Mouse (Mus musculus): Measurements from ENCODE around the gene Rab10. TPM values are rescaled to one million over a fixed set of nuclear protein-coding genes. Genes with fewer than 3 reads are reported as not detected.

The Rab10 gene
- polyA plus RNA-seq, 1 experiment: 34.4 TPM

- DNase-seq (ENCODE audit: low read depth): no peak
These were observed 13.7 kb downstream of the Rab10 start for GRCm38 (mm10) chr12:3296056-3296455.

GRCm38 (mm10) chr12:3291849-3292248 is 17.9 kb downstream of the Rab10 start:
- DNase-seq (ENCODE audit: low read depth): no peak

GRCm38 (mm10) chr12:3291038-3291437 is 18.7 kb downstream of the Rab10 start:
- DNase-seq (ENCODE audit: low read depth): no peak

DNA sequence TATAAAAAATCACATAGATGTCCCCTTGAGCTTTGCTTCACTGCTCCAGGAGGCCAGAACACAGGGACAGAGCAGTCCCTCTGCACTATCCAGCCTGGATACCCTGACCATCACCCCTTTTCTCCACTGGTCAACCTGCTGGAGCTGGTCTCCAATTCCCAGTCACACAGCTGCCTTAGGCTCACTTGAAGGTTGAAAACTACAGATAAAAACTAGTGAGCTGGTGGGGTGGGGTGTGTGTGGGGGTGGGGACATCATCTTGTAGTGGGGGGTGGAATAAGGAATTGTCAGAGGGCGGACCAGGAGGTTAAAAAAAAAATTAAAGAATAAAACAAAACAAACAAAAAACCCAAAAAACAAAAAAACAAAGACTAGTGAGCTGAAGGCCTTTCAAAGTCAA is 21.3 kb downstream of the Rab10 start:
- DNase-seq (ENCODE audit: low read depth): no peak

- no peak for DNase-seq (ENCODE audit: low read depth)
These were observed 23.9 kb downstream of the Rab10 start for GRCm38 (mm10) chr12:3285919-3286318.

DNA sequence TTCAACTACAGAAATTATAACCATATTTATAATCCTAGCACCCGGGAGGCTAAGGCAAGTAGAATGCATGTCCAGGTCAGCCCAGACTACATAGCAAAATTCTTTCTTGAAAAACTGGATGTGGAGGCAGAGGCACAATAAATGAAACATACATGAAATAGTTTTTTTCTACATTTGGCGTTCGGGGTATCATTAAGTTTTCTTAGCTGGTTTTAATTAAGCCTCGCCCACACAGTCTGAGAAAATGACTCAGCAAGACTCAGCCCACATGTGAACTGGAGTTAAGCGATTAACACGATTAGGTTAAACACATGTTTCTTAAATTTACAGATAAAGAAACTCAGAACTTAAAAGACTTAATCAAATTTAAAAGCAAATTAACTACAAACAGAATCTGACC is 24.4 kb downstream of the Rab10 start:
- no peak for DNase-seq (ENCODE audit: low read depth)

- no peak for DNase-seq (ENCODE audit: low read depth)
These were observed 25.3 kb downstream of the Rab10 start for GRCm38 (mm10) chr12:3284463-3284862.

GRCm38 (mm10) chr12:3283829-3284440 is 25.8 kb downstream of the Rab10 start:
- no peak for DNase-seq (ENCODE audit: low read depth)

DNA sequence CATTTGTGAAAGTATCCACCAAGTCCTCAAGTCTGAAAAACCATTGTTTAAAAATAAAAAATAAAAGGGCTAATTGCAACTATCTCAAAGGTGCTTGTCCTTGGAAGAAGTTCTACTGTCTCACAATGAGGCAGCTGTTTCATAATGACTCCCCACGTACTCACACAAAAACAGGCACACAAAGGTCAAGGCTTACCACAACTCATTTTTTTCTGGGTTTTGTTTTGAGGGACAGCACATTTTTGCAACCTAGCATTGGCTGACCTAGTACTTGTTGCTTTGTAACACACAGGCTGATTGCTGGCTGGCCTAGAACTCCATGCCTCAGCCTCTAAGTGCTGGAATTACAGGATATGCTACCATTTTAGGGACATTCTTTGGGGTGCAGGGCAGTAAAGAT is 26.8 kb downstream of the Rab10 start:
- no peak for DNase-seq (ENCODE audit: low read depth)

DNA sequence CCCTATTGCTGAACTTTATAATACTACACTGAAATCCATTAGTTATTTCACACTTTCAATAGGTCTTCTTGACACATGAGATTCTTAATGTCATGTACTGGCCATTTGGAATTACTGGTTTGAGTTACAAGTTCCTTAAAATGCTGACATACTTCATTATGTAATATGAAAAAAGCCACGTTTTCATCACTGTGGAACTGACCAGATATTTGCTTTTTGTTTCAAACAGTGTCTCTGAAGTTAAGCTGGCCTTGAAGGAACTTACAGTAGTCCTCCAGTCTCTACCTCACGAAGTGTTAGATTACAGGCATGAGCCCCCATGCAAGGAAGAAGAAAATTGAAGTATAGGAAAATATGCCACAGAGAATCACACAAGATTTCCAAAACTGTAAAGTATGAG is 27.2 kb downstream of the Rab10 start:
- DNase-seq (ENCODE audit: low read depth): no peak

- DNase-seq (ENCODE audit: low read depth): no peak
These were observed 30.9 kb downstream of the Rab10 start for GRCm38 (mm10) chr12:3278880-3279339.

DNA sequence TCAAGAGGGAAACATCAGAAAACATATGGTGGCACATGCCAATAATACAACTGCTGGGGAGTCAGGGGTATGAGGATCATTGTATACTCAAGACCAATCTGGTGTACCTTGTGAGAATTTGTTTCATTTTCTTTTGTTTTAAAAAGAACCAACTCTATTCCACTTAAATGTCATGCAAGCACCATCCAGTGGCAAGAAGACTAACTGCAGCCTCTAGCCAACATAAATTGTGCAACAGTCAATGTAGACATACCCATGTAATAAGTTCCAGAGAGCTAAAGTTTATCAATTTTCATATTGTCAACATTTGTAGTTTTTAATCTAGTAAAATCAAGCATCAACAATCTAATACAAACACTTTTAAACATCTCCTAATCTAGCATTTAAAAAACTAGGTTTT is 39.0 kb downstream of the Rab10 start:
- DNase-seq (ENCODE audit: low read depth): no peak

- no peak for DNase-seq (ENCODE audit: low read depth)
These were observed 42.4 kb downstream of the Rab10 start for GRCm38 (mm10) chr12:3267397-3267796.

DNA sequence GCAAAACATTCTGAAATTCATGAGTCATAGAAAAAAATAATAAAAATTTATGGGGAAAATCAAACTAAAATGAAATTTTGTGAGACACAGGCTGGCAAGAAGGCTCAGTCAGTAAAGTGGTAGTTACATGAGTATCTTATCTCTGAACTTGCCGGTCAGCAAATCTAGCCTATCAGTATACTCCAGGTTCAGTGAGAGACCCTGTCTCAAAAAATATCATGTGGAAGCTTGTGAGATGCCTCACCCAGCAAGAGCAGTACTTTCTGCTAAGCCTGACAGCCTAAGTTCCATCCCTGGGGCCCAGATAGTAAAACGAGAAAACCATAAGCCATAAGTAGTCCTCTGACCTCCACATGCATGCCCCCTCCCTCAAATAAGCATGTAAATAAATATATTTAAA is 44.6 kb downstream of the Rab10 start:
- no peak for DNase-seq (ENCODE audit: low read depth)

- DNase-seq (ENCODE audit: low read depth): no peak
These were observed 45.3 kb downstream of the Rab10 start for GRCm38 (mm10) chr12:3264449-3264848.

DNA sequence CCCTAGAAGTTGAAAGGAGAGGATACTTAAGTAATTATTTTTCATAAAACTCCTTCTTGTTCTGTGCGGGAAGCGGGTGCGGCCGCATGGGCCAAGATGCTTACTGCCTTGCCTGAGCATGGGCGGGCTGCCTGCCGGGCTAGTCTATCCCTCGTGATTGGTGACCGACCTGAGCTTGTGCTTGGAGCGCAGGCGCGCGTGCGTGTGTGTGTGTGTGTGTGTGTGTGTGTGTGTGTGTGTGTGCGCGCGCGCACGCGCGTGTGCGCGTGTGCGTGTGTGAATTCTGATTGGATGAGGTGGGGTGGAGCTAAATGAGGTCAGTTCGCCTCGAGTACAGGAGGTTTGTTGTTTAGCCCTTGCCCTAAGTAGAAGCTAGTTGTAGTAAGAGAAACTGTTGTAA is 48.2 kb downstream of the Rab10 start:
- no peak for DNase-seq (ENCODE audit: low read depth)

DNA sequence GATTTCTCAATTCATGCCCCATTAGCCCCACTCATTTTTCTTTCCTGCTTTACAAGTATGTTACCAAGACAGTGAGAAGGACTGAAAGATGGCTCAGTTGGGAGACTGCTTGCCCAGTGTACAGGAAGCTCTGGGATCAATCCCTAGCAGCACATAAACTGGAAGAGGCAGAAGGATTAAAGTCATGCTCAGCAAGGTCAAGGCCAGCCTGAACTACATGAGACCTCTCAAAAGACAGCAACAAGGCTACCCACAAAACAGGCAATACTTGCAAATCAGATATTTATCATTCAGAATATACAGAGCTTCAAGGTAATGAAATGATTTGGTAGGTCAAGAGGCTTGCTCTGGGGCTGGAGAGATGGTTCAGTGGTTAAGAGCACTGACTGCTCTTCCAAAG is 53.8 kb downstream of the Rab10 start:
- no peak for DNase-seq (ENCODE audit: low read depth)

GRCm38 (mm10) chr12:3255435-3255834 is 54.3 kb downstream of the Rab10 start:
- DNase-seq (ENCODE audit: low read depth): no peak

DNA sequence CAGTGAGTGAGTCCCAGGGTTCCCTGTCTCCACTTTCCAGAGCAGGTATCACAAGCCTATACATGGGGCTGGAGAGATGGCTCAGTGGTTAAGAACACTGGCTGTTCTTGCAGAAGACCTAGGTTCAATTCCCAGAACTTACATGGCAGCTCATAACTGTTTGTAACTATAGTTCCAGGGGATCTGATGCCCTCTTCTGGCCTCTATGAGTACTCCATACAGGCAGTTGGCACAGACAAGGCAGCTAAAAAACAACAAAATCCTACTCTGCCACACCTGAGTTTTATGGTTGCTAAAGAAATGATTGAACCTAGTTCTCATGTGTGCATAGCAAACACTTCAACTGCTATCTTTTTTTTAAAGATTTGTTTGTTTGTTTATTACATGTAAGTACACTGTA is 56.2 kb downstream of the Rab10 start:
- DNase-seq (ENCODE audit: low read depth): no peak

DNA sequence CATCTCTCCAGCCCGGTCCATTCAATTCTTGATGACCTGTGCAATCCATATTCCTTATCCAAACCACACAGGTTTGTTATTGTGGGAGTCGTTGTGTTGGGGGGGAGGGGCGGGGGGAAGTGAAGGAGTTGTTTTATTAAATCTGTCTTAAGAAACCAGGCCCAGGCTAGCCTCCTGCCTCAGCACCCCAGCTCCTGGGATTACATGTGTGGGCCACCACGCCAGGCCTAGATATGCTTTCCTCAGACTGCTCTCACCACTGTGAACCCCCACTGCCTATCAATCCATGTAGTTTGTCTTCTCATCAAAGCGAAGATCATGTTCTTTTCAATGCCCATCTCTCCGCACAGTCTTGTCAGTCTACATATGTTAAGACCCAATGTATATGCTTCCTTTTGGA is 63.7 kb downstream of the Rab10 start:
- no peak for DNase-seq (ENCODE audit: low read depth)

GRCm38 (mm10) chr12:3239544-3239943 is 70.2 kb downstream of the Rab10 start:
- no peak for DNase-seq (ENCODE audit: low read depth)

- DNase-seq (ENCODE audit: low read depth): no peak
These were observed 71.3 kb downstream of the Rab10 start for GRCm38 (mm10) chr12:3238361-3239051.

DNA sequence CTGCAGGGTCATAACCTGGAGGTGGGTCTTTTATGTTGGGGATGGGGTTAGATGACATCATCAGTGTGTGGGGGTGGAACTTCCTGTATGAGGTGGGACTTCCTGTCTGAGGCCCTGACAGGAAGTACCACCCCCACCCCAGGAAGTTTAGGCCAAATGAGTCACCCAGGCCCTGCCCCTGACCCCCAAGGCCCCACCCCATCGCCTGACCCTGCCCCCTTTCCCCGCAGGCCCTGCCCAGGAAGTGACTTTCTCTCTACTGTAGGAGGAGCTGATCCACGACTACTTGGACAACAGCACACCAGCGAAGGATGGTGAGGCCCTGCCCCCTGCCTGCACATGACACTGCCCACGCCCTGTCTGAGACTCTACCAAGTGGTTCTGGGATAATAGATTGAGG is 72.0 kb downstream of the Rab10 start:
- no peak for DNase-seq (ENCODE audit: low read depth)
